Mouse (Mus musculus): ENCODE measurements at regions not wholly inside any gene's neighbourhood (a gene's known extent, or its start where the extent isn't known, plus 50 kb on each side); places are given as distances from the start of the nearest gene placed in this dataset.

DNA sequence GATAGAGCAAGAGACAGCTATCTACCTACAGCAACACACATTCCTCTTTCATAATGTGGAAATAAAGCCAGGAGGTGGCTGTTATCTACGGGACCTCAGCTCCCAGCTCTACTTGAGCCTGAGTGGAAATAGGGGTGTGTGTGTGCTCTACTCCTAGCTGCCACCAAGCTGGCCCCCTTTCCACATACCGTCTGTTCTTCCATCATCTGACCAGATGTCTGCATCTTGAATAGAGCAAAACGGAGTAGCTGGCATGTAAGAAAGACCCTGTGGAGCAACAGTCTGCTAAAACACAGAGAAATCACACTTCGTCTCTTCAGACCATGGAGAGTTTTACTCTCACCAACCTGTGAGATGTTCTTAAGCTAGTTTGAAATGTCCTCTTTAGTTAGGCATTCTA lies 454.9 kb downstream of the 1700129C05Rik start:
- DNase-seq (ENCODE audit: low spot score in 2 of 2), result no peak

DNA sequence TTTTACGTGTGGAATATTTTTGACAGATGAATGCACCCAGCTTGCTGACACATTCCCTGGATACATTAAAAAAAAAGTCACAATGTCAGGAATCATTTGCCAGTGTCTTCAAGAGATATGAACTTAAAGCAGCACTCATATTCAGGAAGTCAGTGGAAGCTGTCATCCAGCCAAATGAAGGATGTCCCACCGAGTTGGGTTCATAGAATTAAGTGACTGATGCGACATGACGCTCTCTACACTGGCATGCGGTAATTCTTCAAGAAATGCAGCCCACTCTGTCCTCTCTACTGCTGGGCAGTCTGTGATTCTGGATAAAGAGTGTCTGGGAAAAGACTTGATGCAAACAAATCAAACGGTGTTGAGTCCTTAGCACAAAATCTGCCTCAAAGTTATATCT lies 463.9 kb downstream of the 1700129C05Rik start:
- DNase-seq (ENCODE audit: low spot score in 2 of 2), result no peak

DNA sequence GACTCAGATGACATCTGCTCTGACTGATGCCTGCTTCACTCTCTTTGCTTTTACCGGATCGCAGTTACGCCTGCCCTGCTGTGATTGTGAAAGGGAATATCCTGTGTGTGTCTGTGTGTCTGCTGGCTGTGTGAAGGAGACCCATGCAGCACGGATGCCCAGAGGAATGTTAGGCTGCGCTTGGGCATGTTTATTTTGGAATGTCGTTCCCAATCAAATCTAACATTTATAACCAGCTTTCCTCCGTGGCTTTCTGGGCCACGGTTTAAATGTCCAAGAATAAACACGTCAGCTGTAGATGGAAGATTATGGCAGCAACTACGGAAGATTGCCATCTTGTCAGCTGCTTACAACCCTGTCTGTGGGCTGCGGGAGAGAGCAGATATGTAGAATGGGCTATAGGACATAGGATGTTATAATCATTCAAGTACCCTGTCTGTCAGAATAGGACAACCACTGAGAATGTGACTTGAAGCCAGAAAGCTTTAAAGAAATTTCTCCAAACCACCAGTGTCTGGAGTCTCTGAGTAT lies 464.5 kb downstream of the 1700129C05Rik start:
- DNase-seq (ENCODE audit: low spot score in 2 of 2), result peak in 1 of 2 experiments; percentile 4

- no peak for DNase-seq (ENCODE audit: low spot score in 2 of 2)
Observed at GRCm38 (mm10) chr14:58675146-58675545, 467.5 kb downstream of the 1700129C05Rik start.

- DNase-seq (ENCODE audit: low spot score in 2 of 2), result no peak
Observed at GRCm38 (mm10) chr14:58663946-58664345, 478.7 kb downstream of the 1700129C05Rik start.

DNA sequence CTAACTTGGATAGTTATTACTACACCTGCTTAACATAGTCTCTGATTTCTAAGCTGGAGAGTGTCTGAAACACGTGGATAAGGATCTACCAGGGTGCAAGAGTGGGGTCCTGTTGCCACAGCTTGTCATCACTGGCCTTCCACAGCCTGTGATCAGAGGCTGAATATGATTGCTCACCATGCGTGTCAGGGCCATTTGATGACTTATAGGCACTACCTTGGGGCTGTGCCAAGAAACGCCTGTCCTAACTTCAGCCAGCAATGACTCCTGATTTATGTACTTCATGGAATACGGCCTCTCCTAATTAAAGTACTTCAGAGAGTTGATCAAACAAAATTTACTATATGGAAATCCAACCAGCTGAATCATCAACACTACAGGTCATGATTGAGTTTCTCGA lies 480.1 kb downstream of the 1700129C05Rik start:
- no peak for DNase-seq (ENCODE audit: low spot score in 2 of 2)

DNA sequence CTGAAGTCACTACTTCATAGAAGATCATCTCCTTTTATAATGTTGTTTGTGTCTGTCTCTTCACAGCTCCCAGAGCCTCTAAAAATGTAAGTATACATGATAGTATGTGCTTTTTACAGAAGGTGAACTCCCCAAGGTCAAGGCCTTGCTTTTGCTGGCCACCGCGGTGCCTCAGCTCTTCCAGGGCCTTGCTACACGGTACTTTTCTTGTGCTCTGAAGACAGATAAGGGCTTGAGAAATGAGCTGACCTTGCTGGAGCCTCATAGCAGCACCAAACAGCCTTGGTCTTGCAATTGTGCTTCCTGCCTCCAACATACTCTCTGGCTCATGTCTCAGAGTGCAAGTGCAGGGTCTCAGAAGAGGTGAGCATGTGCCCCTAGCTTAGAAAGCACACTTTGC lies 481.3 kb downstream of the 1700129C05Rik start:
- DNase-seq (ENCODE audit: low spot score in 2 of 2), result no peak

DNA sequence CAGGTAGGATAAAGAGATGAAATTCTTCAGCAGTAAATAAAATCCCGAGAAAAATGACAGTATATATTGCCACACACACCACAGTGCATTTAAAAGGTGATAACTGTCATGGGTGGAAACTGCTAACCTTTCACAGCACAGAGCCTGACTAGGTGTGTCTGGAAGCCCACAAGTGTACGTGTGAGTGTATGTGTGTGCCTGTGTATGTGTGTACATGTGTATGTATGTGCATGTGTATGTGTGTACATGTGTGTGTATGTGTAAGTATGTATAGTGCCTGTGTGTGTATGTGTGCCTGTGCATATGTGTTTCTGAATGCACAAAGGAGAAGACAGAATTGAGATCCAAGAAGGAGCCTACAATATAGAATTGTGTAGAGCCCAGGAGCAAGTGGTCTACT lies 485.4 kb downstream of the 1700129C05Rik start:
- DNase-seq (ENCODE audit: low spot score in 2 of 2), result no peak

DNA sequence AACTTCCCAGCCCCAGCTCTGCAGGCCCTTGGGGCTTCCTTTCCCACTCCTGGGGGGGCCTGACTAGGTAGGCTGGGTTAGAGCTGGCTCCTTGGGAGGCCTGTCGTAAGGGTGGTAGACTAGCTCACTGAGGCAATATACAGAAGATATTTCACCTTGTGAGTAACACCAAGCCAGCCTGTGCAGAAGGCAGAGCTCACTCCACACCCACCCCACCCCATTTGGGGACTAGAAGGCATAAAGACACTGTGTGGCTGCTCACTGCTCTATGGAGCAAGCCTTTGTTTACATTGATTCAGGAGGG lies 485.8 kb downstream of the 1700129C05Rik start:
- no peak for DNase-seq (ENCODE audit: low spot score in 2 of 2)

- DNase-seq (ENCODE audit: low spot score in 2 of 2), result no peak
Observed at GRCm38 (mm10) chr14:58656212-58656934, 486.3 kb downstream of the 1700129C05Rik start.

DNA sequence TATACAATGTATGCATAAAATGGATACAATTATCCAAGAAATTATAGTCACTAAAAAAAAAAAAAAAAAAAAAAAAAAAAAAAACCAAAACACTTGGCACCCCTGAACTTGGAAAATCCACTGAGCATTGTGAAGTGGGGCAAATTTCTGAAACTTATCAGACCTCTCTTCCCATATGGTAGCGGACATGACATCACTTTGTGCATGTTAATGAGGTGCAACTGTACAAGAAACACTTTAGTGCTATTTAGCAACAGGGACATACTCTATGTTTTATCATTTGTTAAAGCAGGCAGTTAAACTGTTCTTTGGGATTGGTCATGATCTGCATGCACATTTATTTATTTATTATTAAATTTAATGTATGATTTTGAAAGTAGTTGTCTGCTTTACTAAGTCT lies 489.7 kb downstream of the 1700129C05Rik start:
- DNase-seq (ENCODE audit: low spot score in 2 of 2), result no peak

GRCm38 (mm10) chr14:58652004-58652403 lies 490.7 kb downstream of the 1700129C05Rik start:
- DNase-seq (ENCODE audit: low spot score in 2 of 2), result no peak

DNA sequence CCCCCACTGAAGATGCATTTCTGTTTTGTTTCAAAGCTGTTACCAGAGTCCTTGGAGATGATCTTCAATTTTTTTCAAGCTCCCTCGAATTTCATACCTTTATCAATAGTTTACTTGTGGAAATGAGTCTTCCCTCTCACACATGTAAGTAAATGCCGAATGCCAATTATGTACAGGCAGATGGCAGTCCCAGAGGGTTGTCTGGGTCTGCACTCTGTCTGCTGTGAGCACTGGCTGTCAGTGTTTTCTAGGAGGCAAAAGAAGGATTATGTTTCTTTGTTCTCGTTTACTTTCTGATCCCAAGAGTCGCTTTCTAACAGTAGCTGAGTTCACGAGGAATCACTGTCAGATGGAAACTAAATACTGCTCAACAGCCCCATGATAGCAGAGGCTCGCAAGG lies 491.5 kb downstream of the 1700129C05Rik start:
- DNase-seq (ENCODE audit: low spot score in 2 of 2), result no peak

GRCm38 (mm10) chr14:58638337-58638696 lies 504.4 kb downstream of the 1700129C05Rik start:
- DNase-seq (ENCODE audit: low spot score in 2 of 2), result no peak

- no peak for DNase-seq (ENCODE audit: low spot score in 2 of 2)
Observed at GRCm38 (mm10) chr14:58637405-58638336, 505.0 kb downstream of the 1700129C05Rik start.

GRCm38 (mm10) chr14:58631221-58631620 lies 511.5 kb downstream of the 1700129C05Rik start:
- DNase-seq (ENCODE audit: low spot score in 2 of 2), result no peak

GRCm38 (mm10) chr14:58628266-58628665 lies 514.4 kb downstream of the 1700129C05Rik start:
- DNase-seq (ENCODE audit: low spot score in 2 of 2), result no peak

DNA sequence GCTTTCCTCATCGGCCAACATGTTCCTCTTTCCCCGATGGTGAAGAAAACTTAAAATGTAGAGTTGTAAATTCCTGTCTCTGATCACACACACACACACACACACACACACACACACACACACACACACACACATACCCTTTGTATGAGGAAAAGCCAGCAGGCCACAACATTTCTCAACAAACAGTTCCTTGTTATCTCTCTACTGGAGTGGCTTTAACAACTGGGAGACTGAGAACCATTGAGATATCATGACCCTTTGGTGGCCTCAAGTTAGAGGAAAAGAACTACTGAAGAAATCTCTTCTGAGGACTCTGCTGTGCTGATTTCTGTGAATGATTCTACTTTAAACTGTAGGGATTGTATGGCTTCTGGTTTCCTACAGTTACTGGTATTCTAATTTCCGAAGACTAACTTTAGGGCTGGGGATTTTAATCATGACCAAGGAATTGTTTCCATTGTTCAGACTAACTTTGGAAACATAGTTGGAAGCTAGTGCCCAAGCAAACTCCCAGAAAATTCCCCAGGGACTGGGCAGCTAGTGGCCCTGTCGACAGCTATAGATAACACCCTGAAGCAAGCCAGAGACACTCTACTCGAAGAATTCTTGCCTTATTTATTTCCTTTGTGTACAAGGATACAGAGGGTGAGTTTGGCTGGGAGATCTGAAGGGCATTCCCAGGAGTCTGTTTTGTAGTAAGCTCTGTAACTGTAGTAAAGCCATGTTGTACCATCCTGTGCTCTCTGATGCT lies 516.0 kb downstream of the 1700129C05Rik start:
- no peak for DNase-seq (ENCODE audit: low spot score in 2 of 2)

GRCm38 (mm10) chr14:58620186-58620585 lies 522.5 kb downstream of the 1700129C05Rik start:
- DNase-seq (ENCODE audit: low spot score in 2 of 2), result no peak

DNA sequence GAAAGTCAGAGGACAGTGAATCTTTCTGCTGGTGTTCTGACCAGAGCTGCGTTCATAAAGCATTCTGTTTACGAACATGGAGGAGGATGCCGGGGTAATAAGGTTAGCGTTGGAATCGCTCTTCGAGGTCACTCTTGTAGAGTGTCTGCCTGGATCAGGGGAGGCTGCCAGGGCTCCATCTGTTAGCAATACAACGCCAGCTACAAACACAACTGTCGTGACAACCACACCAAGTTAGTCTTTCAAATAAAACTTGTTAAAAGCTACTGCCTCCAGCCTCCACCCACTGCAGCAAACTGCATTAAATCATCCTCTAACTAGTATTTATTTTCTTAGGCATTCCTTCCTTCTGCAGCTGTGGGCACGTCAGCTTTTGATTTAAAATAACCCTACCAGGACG lies 525.0 kb downstream of the 1700129C05Rik start:
- DNase-seq (ENCODE audit: low spot score in 2 of 2), result peak; percentile 10 to 13

GRCm38 (mm10) chr14:58608216-58608615 lies 534.5 kb downstream of the 1700129C05Rik start:
- no peak for DNase-seq (ENCODE audit: low spot score in 2 of 2)

DNA sequence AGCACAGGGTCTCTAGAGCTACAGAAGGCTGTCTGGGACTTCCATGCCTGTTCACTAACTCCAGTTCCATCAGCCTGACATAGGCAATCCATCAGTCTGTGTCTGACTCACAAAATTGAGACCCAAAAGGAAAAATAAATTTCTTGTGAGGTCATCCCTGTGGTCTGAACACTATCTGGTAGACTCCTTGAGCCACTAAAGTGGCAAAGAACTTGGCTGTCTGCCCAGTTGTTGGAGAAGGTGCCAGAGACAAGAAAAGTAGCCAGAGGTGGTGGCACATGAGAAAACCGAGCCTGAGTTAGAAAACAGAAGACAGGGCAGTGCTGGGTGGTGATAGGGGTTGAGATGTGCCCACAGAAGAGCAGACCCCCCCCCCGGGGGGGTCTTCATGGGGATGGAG lies 535.0 kb downstream of the 1700129C05Rik start:
- DNase-seq (ENCODE audit: low spot score in 2 of 2), result no peak
